Mouse (Mus musculus) 416B (cell line): Measurements from ENCODE around the gene Plek.
A peak's percentile ranks its signal among the peaks of the same experiment; 100 is the strongest.

ENCODE experiments used
- DNase-seq: peaks from one replicate; pipeline ENCODE4 v3.0.0; 2011; ENCODE audit warnings: low read depth

The Plek gene

DNA sequence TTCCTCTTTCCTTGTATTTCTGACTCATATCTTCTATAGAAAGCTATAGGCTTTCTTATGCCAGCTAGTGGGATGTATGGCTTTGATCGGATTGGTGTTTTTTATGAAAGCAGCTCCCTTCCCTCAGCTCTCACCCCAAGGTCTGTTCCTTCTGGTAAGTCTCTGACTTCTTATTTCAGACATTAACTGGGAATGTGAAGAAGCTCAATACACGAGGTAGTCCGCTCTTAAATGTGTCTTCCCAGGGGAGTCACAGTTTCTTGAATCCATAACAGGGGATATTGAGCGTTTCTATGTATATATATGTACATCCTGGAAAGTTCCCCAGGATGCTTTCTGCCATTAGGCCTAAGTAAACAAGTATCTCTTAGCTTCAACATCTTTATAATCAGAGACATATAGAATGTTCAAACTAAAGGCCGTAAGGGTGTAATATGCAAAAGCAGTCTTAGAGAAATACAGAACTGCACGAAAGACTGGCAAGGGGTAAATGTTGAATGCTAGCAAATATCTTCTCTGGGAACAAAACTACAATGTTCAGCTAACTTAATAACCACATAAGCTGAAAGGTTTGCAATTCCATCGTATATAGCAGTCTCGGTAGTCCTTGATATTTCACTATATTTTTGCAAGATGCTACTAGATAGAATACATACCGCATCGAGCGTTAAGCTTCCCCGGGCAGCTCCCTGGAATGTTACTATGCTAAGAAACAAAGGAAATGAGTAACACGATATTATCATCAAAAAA lies 101.8 kb downstream of the Plek start:
- DNase-seq, result peak; percentile 63

GRCm38 (mm10) chr11:16948756-16949155 lies 103.4 kb downstream of the Plek start:
- DNase-seq, result peak; percentile 69

GRCm38 (mm10) chr11:16943016-16943415 lies 109.2 kb downstream of the Plek start:
- no peak for DNase-seq

GRCm38 (mm10) chr11:16941973-16942452 lies 110.2 kb downstream of the Plek start:
- DNase-seq, result no peak

DNA sequence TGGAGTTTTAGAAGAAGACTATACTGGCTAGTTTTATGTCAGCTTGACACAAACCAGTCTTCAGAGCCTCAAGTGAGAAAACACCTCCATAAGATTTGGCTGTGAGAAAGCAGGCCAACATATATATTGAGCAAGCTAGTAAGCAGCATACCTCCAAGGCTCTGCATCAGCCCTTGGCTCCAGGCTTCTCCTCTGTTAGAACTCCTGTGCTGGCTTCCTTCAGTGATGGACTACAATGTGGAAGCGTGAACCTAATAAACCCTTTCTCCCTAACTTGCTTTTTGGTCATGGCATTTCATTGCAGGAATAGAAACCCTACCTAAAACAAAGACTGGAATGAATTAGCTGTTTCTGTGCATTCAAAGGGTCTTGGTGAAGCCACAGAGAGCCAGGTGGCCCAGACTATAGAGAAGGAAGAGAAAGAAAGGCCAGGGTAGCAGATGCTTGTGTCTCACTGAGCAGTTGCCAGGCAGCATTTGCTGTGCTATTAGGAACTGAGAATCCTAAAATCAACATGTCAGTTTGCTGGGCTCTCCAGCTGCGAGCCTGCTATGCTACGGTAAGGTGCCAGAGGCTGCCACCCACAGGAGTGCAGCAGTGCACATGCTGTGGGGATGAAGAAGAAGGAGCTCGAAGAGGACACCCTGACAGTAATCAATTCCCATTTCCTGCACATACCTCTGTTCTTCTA lies 110.9 kb downstream of the Plek start:
- no peak for DNase-seq

DNA sequence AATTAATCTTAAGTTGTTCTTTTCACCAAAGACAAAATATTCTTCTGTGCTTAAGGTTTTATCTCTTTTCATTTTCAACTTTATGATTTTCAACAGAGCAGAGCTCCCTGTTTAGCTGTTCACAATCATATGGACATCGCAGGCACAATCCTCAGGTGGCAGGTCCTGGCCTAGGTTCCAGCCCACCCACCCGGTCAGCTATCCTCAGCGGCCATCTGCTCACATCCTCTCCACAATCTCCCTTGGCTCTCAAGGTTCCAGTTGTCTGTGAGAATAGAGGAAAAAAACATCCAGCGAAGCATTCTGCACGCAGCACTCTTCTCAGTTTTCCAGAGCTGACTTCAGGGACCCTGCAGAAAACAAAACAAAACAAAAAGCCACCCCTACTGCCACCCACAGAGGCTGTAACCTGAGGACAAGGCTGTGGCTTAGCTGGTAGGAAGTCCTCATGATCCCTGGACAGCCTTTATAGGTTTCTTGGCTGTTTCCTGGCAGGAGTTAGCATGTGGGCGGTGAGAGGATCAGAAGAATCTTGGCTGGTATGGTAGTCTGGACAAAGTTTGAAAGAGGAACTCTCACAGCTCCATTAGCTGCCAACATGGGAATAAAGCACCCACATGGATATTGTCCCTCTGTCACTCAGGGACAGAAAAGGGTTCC lies 116.5 kb downstream of the Plek start:
- DNase-seq, result no peak

GRCm38 (mm10) chr11:16932159-16932558 lies 120.0 kb downstream of the Plek start:
- DNase-seq, result peak; percentile 36
